ENCODE assay signal across 20 mouse cellular contexts in genomic region chr11:115997047-115997446, GRCm38 (mm10).
"Had no signal": no experiment of that assay in that cellular context is flagged by ENCODE, and none has a peak within 500 bp of the region (broad histone marks: within the 10 kb centered on the region; RNA-seq: fewer than 3 reads in every experiment).

No protein-coding gene starts in this region.

- H3K4me1 ChIP-seq: lung, embryonic 15.5 days; neural tube, embryonic 12.5 days had no signal

- ATAC-seq: liver, embryonic 12.5 days had no signal

- DNase-seq: kidney, adult 8-10 months; kidney, postnatal 14 days; kidney, postnatal 4 days; liver; lung, adult 18-20 months; lung, postnatal 10 days; lung, postnatal 36 days; midbrain, embryonic 14.5 days; right cerebral cortex, adult 18-20 months; thymus, adult 18-20 months; thymus, postnatal 36 days had no signal

- H3K4me2 ChIP-seq: limb, embryonic 13.5 days; liver, embryonic 12.5 days; liver, embryonic 15.5 days; lung, embryonic 15.5 days; neural tube, embryonic 12.5 days; neural tube, embryonic 15.5 days had no signal

- H3K9me3 ChIP-seq: limb, embryonic 10.5 days; limb, embryonic 13.5 days; liver, embryonic 12.5 days; liver, embryonic 15.5 days; lung, embryonic 15.5 days; megakaryocyte, embryonic 14.5 days; midbrain, embryonic 10.5 days; neural tube, embryonic 12.5 days; neural tube, embryonic 15.5 days had no signal

- H3K27ac ChIP-seq: limb, embryonic 10.5 days; limb, embryonic 13.5 days; liver, embryonic 12.5 days; liver, embryonic 15.5 days; lung, embryonic 15.5 days; midbrain, embryonic 10.5 days; neural tube, embryonic 12.5 days; neural tube, embryonic 15.5 days had no signal

- H3K27me3 ChIP-seq: neural tube, embryonic 15.5 days had no signal

- H3K36me3 ChIP-seq: limb, embryonic 10.5 days; limb, embryonic 13.5 days; liver, embryonic 12.5 days; liver, embryonic 15.5 days; lung, embryonic 15.5 days; midbrain, embryonic 10.5 days; neural tube, embryonic 12.5 days; neural tube, embryonic 15.5 days had no signal

- H3K4me3 ChIP-seq: limb, embryonic 10.5 days; limb, embryonic 13.5 days; liver, embryonic 12.5 days; liver, embryonic 15.5 days; lung, embryonic 15.5 days; megakaryocyte, embryonic 14.5 days; midbrain, embryonic 10.5 days; neural tube, embryonic 12.5 days; neural tube, embryonic 15.5 days had no signal

- H3K9ac ChIP-seq: limb, embryonic 13.5 days; liver, embryonic 12.5 days; liver, embryonic 15.5 days; lung, embryonic 15.5 days; neural tube, embryonic 12.5 days; neural tube, embryonic 15.5 days had no signal
